Mouse (Mus musculus): ENCODE measurements around the gene March4. TPM values are rescaled to one million over a fixed set of nuclear protein-coding genes. Genes with fewer than 3 reads are reported as not detected.

Gene March4
- polyA plus RNA-seq, 1 experiment from 2014 or later: not detected

DNA sequence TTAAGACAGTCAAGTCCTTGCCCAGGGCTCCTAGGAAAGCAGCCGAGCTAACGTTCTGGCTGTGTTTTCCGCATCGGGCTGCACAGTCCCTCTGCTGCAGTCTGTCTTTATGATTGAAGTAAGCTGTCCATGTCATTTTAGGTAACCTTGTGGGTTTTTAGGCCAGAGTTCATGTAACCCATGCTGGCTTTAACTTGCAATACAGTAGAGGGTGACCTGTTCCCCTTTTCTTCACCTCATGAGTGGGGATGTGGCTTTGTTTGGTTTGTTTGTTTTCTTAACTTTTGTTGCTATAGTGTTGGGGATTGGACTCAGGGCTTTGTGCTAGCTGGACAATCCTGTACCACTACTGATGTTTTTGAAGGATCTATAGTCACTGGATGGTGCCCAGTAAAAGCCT is 146.3 kb downstream of the March4 start:
- H3K27ac ChIP-seq: no peak overlapping the region
- H3K9me3 ChIP-seq (replicated peaks; ENCODE audit: low read length): no peaks in the 10 kb centered on the region
- DNase-seq (ENCODE audit: low spot score): no peak
- no peaks in the 10 kb centered on the region for H3K4me1 ChIP-seq (replicated peaks; ENCODE audit: insufficient read depth, low read length)
- H3K36me3 ChIP-seq (ENCODE audit: insufficient read depth, low read length): peaks cover 9% of the 10 kb centered on the region; the same call in 1 of the 2 replicates
- H3K4me2 ChIP-seq (ENCODE audit: low read length): no peak overlapping the region
- no peaks in the 10 kb centered on the region for H3K27me3 ChIP-seq (ENCODE audit: insufficient read depth, low read length)
- H3K9ac ChIP-seq (ENCODE audit: low read depth, low read length): no peak overlapping the region
- no peak for ATAC-seq (replicated peaks; ENCODE audit: low FRiP score, low read depth)
- no peak overlapping the region for H3K4me3 ChIP-seq (replicated peaks; ENCODE audit: low read depth, low read length)
- 75% methylated on average over 4 of the region's 4 CpGs for WGBS
- TF ChIP-seq CTCF (IDR thresholded peaks at IDR 0.05; ENCODE audit: low read depth): no peak

DNA sequence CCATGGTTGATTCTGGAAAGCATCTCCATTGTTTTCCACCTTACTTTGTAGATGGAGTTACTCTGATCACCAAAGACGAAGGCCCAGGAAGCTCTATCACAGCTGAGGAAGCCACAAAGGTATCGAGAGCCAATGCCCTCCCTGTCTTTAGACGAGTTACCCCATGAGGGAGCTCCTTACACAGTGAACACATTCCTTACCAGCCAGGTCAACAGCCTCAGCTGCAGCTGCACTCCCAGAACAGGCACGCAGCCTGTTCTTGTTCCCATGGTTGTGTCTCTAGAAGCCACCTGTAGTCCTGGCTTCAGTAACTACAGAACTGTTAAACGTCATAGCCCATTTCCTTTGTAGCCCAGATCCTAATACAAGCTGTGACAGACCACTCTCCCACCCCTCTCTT is 153.1 kb downstream of the March4 start:
- DNase-seq (ENCODE audit: low spot score) (peak; percentile 4), ATAC-seq (replicated peaks; ENCODE audit: low FRiP score, low read depth) (no peak)
- H3K27ac ChIP-seq: no peak overlapping the region
- 73% methylated on average over 5 of the region's 5 CpGs for WGBS
- H3K4me2 ChIP-seq (ENCODE audit: low read length): no peak overlapping the region
- H3K4me1 ChIP-seq (replicated peaks; ENCODE audit: insufficient read depth, low read length): no peaks in the 10 kb centered on the region
- H3K9ac ChIP-seq (ENCODE audit: low read depth, low read length): no peak overlapping the region
- H3K4me3 ChIP-seq (replicated peaks; ENCODE audit: low read depth, low read length): no peak overlapping the region
- no peaks in the 10 kb centered on the region for H3K9me3 ChIP-seq (replicated peaks; ENCODE audit: low read length)
- TF ChIP-seq CTCF (IDR thresholded peaks at IDR 0.05; ENCODE audit: low read depth): peak; percentile 28; the same call in 1 of the 2 replicates
- 0 out of 2 replicates have a peak, but pooled peaks cover 7% of the 10 kb centered on the region for H3K36me3 ChIP-seq (ENCODE audit: insufficient read depth, low read length)
- H3K27me3 ChIP-seq (ENCODE audit: insufficient read depth, low read length): no peaks in the 10 kb centered on the region

GRCm38 (mm10) chr1:72383056-72383455 is 153.7 kb downstream of the March4 start:
- H3K4me2 ChIP-seq (ENCODE audit: low read length): no peak overlapping the region
- DNase-seq (ENCODE audit: low spot score) (no peak), ATAC-seq (replicated peaks; ENCODE audit: low FRiP score, low read depth) (no peak)
- 0 out of 2 replicates have a peak, but pooled peaks cover 7% of the 10 kb centered on the region for H3K36me3 ChIP-seq (ENCODE audit: insufficient read depth, low read length)
- no peaks in the 10 kb centered on the region for H3K9me3 ChIP-seq (replicated peaks; ENCODE audit: low read length)
- H3K27ac ChIP-seq: no peak overlapping the region
- no peak overlapping the region for H3K4me3 ChIP-seq (replicated peaks; ENCODE audit: low read depth, low read length)
- 88% methylated on average over 7 of the region's 7 CpGs for WGBS
- no peaks in the 10 kb centered on the region for H3K4me1 ChIP-seq (replicated peaks; ENCODE audit: insufficient read depth, low read length)
- no peak for TF ChIP-seq CTCF (IDR thresholded peaks at IDR 0.05; ENCODE audit: low read depth)
- no peaks in the 10 kb centered on the region for H3K27me3 ChIP-seq (ENCODE audit: insufficient read depth, low read length)
- H3K9ac ChIP-seq (ENCODE audit: low read depth, low read length): no peak overlapping the region

DNA sequence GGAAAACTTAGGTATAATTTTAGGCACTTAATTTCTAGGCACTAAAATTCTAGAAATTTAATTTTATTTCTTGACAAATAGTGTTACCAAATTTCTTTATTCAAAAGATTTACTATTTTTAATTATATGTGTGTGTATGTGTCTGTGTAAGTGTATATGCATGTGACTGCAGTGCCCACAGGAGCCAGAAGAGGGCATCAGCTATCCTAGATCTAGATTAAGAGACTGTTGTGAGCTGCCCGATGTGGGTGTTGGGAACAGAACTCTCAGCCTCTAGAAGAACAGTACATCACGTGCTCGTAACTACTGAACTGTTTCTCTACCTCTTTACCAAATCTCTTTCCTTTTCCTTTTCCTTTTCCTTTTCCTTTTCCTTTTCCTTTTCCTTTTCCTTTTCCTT is 156.2 kb downstream of the March4 start:
- Histone ChIP-seq H3K27ac (no peak overlapping the region), H3K9ac (ENCODE audit: low read depth, low read length) (no peak overlapping the region), H3K4me2 (ENCODE audit: low read length) (no peak overlapping the region), H3K9me3 (replicated peaks; ENCODE audit: low read length) (no peaks in the 10 kb centered on the region), H3K36me3 (ENCODE audit: insufficient read depth, low read length) (0 out of 2 replicates have a peak, but pooled peaks cover 3% of the 10 kb centered on the region), H3K4me1 (replicated peaks; ENCODE audit: insufficient read depth, low read length) (no peaks in the 10 kb centered on the region), H3K4me3 (replicated peaks; ENCODE audit: low read depth, low read length) (no peak overlapping the region), H3K27me3 (ENCODE audit: insufficient read depth, low read length) (no peaks in the 10 kb centered on the region)
- no peak for TF ChIP-seq CTCF (IDR thresholded peaks at IDR 0.05; ENCODE audit: low read depth)
- WGBS: 99% methylated on average over 3 of the region's 3 CpGs
- ATAC-seq (replicated peaks; ENCODE audit: low FRiP score, low read depth) (no peak), DNase-seq (ENCODE audit: low spot score) (no peak)

- no peak overlapping the region for H3K27ac ChIP-seq
- H3K4me2 ChIP-seq (ENCODE audit: low read length): no peak overlapping the region
- no peaks in the 10 kb centered on the region for H3K27me3 ChIP-seq (ENCODE audit: insufficient read depth, low read length)
- 97% methylated on average over 11 of the region's 11 CpGs for WGBS
- no peaks in the 10 kb centered on the region for H3K9me3 ChIP-seq (replicated peaks; ENCODE audit: low read length)
- H3K36me3 ChIP-seq (ENCODE audit: insufficient read depth, low read length): 0 out of 2 replicates have a peak, but pooled peaks cover 3% of the 10 kb centered on the region
- H3K4me3 ChIP-seq (replicated peaks; ENCODE audit: low read depth, low read length): no peak overlapping the region
- DNase-seq (ENCODE audit: low spot score) (no peak), ATAC-seq (replicated peaks; ENCODE audit: low FRiP score, low read depth) (no peak)
- no peaks in the 10 kb centered on the region for H3K4me1 ChIP-seq (replicated peaks; ENCODE audit: insufficient read depth, low read length)
- H3K9ac ChIP-seq (ENCODE audit: low read depth, low read length): no peak overlapping the region
- no peak for TF ChIP-seq CTCF (IDR thresholded peaks at IDR 0.05; ENCODE audit: low read depth)
Observed at GRCm38 (mm10) chr1:72379752-72380353, 156.9 kb downstream of the March4 start.

- Histone ChIP-seq H3K9me3 (replicated peaks; ENCODE audit: low read length) (no peaks in the 10 kb centered on the region), H3K4me3 (replicated peaks; ENCODE audit: low read depth, low read length) (no peak overlapping the region), H3K9ac (ENCODE audit: low read depth, low read length) (no peak overlapping the region), H3K4me2 (ENCODE audit: low read length) (no peak overlapping the region), H3K27me3 (ENCODE audit: insufficient read depth, low read length) (no peaks in the 10 kb centered on the region), H3K27ac (no peak overlapping the region), H3K36me3 (ENCODE audit: insufficient read depth, low read length) (0 out of 2 replicates have a peak, but pooled peaks cover 3% of the 10 kb centered on the region), H3K4me1 (replicated peaks; ENCODE audit: insufficient read depth, low read length) (no peaks in the 10 kb centered on the region)
- TF ChIP-seq CTCF (IDR thresholded peaks at IDR 0.05; ENCODE audit: low read depth): no peak
- ATAC-seq (replicated peaks; ENCODE audit: low FRiP score, low read depth) (no peak), DNase-seq (ENCODE audit: low spot score) (no peak)
- 66% methylated on average over 4 of the region's 4 CpGs for WGBS
Observed at GRCm38 (mm10) chr1:72378151-72378550, 158.6 kb downstream of the March4 start.

Other genes starting within 250 kb of the March4 start
- 48.9 and 53.2 TPM in 2 replicates for gene Xrcc5, start 229.5 kb downstream of the March4 start, polyA plus RNA-seq (2015; fragmentation: Nextera tagmentation; extraction: Ambion mirVana)
- 13.5 and 13.8 TPM in 2 replicates for gene Smarcal1, start 46.3 kb upstream of the March4 start, polyA plus RNA-seq (2015; fragmentation: Nextera tagmentation; extraction: Ambion mirVana)
- not detected in 2 replicates for gene Ankar, start 163.6 kb upstream of the March4 start, polyA plus RNA-seq (2015; fragmentation: Nextera tagmentation; extraction: Ambion mirVana)
- gene Rpl37a, start 174.4 kb upstream of the March4 start, polyA plus RNA-seq (2015; fragmentation: Nextera tagmentation; extraction: Ambion mirVana): 2,374 and 2,839 TPM in 2 replicates

All from kidney, postnatal 0 days (tissue).